Mouse (Mus musculus) spleen, postnatal 0 days (tissue): ENCODE data around the gene Hps5. TPM values are rescaled to one million over a fixed set of nuclear protein-coding genes. Genes with fewer than 3 reads are reported as not detected.

Source experiments
- polyA plus RNA-seq: library from polyadenylated mRNA; unstranded; fragments of >200 nt; fragmentation: Nextera tagmentation; extraction: Ambion mirVana; gene quantifications from 2 replicates; pipeline ENCODE4 v1.2.1, GENCODE M21; 2015

Hps5 gene
- 6.0 and 7.1 TPM in 2 replicates for polyA plus RNA-seq

DNA sequence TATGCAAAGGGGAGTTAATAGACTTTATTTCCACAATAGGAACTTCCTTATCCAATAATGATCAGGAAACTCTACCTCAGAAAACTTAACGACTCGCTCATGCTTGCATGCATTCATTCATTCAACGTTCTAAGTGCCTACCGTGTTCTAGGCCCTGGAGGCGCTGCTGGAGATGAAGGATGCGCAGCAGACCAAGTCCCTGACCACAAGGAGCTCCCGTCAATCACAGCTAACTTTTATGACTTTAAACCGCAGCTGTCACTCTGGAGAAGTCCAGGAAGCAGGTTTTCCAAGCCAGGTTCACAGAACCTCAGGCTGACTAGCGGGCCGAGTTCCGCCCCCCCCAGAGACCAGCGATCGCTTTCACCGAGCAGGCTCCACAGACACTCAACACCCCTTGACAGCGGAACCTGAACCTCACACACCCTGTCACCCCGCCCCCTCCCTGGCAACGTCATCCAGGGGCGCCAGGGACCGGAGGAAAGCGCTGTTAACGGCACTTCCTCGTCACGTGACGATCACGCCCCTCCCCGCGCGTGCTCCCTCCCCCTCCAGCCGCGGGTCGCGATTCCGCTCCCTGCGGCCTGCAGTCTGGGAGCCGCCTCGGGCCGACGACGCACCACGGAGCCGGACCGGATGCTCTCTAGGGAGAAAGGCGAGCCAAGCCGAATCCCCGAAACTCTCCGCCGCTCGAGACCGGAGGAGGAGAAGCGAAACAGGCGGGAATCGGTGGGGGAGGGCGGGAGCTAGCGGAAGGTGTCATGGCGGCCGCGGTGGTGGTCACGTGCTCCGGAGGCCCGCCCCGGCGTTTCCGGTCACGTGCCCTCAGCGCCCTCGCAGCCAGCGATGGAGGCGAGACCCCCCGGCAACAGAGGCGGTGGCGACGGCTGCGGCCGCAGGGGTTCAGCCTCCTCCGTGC lies at the start of gene Hps5, which contains the start of gene Gtf2h1:
Gene Hps5, minus strand, starts transcription at position 778 of the 919 bp plus-strand sequence.
Gene Gtf2h1, plus strand, starts transcription at position 817 of the 919 bp plus-strand sequence.

DNA sequence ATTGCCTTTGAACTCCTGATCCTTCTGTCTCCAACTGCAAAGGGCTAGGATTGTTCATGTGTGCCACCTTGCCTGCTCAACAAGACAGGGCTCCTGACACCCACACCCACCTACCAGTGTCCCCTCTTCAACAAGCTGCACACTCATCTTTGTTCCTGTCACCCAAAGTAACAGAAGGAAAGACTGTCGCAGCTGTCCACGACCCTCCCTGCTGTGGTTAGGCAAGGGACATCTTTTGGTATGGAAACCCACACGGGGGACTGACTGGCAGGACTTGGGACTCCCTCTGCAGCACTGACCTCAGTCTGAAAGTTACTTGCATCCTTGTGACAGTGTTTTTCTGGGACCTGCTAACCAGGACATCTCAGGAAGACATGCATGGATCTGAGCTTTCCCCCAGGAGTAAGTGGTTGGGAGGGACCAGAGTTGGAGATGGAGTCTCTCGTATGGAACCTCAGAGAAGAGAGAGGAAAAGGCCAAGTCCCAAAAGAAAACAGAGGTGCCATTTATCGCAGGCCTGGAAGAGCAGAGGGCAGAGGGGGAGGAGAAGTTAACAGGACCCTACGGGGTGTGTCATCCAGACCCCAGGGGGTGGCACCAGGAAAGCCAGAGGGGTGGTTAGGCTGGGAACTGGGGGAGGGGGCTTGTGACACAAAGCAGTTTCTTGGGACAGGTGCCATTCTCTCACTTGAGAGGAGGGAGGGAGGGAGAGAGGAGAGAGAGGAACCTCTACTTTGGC lies 45.1 kb upstream of the Hps5 start, which contains the start of gene Ldha:
Gene Ldha, plus strand, starts transcription at position 689 of the 739 bp plus-strand sequence.

DNA sequence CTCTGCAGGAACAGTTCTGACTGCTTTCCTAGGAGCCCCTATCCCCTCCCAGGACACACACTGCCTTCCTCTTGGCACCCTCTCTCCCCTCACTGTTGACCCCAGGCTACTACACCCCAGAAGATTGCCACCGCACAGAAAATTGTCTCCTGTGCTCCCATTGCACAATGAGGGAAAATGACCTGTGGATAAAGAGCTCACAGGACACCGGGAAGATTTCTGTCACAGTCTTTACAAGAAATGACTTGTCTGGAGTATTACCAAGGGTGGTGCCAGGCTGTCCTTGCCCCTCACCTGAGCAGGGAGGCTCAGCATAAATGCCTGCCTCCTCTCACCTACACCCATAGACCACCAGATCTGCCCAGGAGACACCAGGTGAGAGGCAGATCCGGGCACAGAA lies 44.4 kb downstream of the Hps5 start, which contains the start of gene Saa2:
Gene Saa2, plus strand, starts transcription at position 301 of the 400 bp plus-strand sequence.

DNA sequence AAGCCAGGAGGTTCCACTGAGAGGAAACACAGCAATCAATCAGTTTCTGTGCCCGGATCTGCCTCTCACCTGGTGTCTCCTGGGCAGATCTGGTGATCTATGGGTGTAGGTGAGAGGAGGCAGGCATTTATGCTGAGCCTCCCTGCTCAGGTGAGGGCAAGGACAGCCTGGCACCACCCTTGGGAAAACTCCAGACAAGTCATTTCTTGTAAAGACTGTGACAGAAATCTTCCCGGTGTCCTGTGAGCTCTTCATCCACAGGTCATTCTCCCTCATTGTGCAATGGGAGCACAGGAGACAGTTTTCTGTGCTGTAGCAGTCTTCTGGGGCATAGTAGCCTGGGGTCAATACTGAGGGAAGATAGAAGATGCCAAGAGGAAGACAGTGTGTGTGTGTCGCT lies 53.0 kb downstream of the Hps5 start, which contains the start of gene Saa1:
Gene Saa1, minus strand, starts transcription at position 101 of the 400 bp plus-strand sequence.

DNA sequence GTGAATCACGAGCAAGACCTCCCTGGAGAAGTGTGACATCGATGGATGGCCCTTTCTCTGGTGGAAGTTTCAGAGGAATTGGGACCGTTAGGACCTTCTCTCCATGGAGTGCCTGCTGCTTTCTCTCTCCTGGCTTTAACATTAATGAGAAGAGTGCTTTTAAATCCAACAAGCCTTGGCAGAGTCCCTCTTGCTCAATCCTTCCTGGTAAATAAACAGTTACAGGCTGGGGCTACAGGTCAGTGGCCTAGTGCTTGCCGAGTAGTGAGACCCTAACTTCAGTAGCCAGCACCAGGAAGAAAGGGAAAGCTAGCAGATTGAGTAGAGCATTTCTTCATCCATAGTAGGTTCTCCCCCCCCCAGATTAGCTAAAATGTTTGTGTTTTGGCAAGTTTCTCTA lies 63.4 kb downstream of the Hps5 start, which contains the start of gene Saa4:
Gene Saa4, minus strand, starts transcription at position 146 of the 400 bp plus-strand sequence.

DNA sequence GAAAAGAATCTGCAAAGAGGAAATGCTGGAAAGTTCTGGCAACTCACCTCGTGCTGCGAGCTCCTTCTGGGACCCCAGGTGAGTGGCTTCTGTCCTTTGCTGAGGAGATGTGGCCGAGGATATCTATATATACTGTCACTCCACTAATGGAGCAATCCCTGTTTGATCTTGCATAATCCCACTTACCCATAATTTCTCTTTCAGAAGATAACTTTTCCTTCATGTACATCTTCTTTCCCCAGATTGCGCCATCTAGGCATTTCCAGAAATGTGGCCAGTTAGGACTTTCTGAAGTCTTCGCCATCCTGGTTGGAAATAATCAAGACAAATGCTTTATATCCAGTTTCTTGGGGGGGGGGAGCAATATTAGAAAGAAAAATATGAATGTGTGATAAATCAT lies 80.3 kb downstream of the Hps5 start, which contains the start of gene Saa3:
Gene Saa3, minus strand, starts transcription at position 101 of the 400 bp plus-strand sequence.

Other genes starting within 250 kb of the Hps5 start
- gene Sergef, start 156.3 kb downstream of the Hps5 start, polyA plus RNA-seq, result 6.3 and 9.4 TPM in 2 replicates
- gene Tph1, start 123.5 kb downstream of the Hps5 start, polyA plus RNA-seq, result 2.8 and 7.1 TPM in 2 replicates
- 15.8 and 16.1 TPM in 2 replicates for gene Saal1, start 85.4 kb downstream of the Hps5 start, polyA plus RNA-seq
- 0.75 and 1.3 TPM in 2 replicates for gene Saa3, start 80.4 kb downstream of the Hps5 start, polyA plus RNA-seq
- not detected in 2 replicates for gene Saa4, start 63.5 kb downstream of the Hps5 start, polyA plus RNA-seq
- not detected in 2 replicates for gene Saa1, start 53.1 kb downstream of the Hps5 start, polyA plus RNA-seq
- not detected in 2 replicates for gene Saa2, start 44.3 kb downstream of the Hps5 start, polyA plus RNA-seq
- gene Gtf2h1, start within 50 bp of the Hps5 start, polyA plus RNA-seq, result 30.5 and 31.4 TPM in 2 replicates
- 663 and 670 TPM in 2 replicates for gene Ldha, start 45.4 kb upstream of the Hps5 start, polyA plus RNA-seq
- 0.54 and 0.59 TPM in 2 replicates for gene Ldhc, start 65.1 kb upstream of the Hps5 start, polyA plus RNA-seq
- 62.8 and 65.5 TPM in 2 replicates for gene Tsg101, start 123.9 kb upstream of the Hps5 start, polyA plus RNA-seq
- 5.1 and 5.6 TPM in 2 replicates for gene Uevld, start 162.5 kb upstream of the Hps5 start, polyA plus RNA-seq
- gene Gm9999, start 187.5 kb upstream of the Hps5 start, polyA plus RNA-seq, result not detected in 2 replicates
- 11.4 TPM in 2 replicates for gene Spty2d1, start 212.3 kb upstream of the Hps5 start, polyA plus RNA-seq